18 mouse cellular contexts compared by ENCODE assay signal in the genomic region with DNA sequence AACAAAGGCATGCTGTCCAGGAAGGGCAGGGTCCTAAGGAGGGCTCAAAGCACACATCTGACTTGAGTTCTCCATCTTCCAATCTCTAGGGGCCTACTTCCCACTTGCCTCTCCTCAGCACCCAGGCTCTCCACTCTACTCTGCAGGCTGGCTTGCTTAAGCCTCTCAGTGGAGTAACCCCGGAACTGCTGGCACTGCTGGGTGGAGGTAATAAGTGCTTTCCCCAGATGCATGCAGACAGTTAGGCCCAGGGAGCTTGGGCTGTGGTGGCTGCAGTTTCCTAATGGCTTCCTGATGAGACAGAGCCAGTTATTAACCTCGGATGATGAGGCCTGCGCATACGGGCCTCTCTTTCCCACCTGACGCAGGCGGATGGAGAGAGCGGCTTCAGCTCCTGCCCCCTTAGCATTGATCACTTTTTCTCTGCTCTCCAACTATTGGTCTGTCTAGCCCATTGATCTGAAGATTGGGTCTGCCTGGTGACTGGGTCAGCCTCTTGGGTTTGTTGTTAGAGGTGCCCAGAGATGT.
A peak's percentile ranks its signal among the peaks of the same experiment; 100 is the strongest.
DNase-seq lines count a peak whose midpoint lies in the region; ATAC-seq and TF ChIP-seq lines count a peak whose summit lies in the region.
"Had no signal": no experiment of that assay in that cellular context is flagged by ENCODE, and none has a peak within 500 bp of the region (broad histone marks: within the 10 kb centered on the region; RNA-seq: fewer than 3 reads in every experiment).

No protein-coding gene starts in this region.

- 67% methylated on average over 7 of the region's 7 CpGs for WGBS in liver, postnatal 0 days (ENCODE audit: insufficient replicate concordance)
- WGBS in liver, embryonic 12.5 days (ENCODE audit: insufficient replicate concordance), result 80% methylated on average over 7 of the region's 7 CpGs
- WGBS in limb, embryonic 12.5 days, result 59% methylated on average over 7 of the region's 7 CpGs

- no peak for ATAC-seq in liver, postnatal 0 days
- ATAC-seq in liver, embryonic 12.5 days, result no peak
- no peak for ATAC-seq in limb, embryonic 12.5 days (ENCODE audit: insufficient number of reproducible peaks, insufficient read depth, low FRiP score, low TSS enrichment, low read depth)

- H3K9me3 ChIP-seq in liver, postnatal 0 days (ENCODE audit: low read length), result no peaks in the 10 kb centered on the region
- H3K9me3 ChIP-seq in liver, embryonic 12.5 days (replicated peaks), result no peaks in the 10 kb centered on the region
- no peaks in the 10 kb centered on the region for H3K9me3 ChIP-seq in limb, embryonic 12.5 days
- H3K9me3 ChIP-seq: embryonic facial prominence, embryonic 13.5 days; forebrain, embryonic 12.5 days; limb, embryonic 15.5 days had no signal

- DNase-seq in gastrocnemius, adult 2 months, result no peak
- DNase-seq in gastrocnemius, postnatal 14 days, result no peak
- DNase-seq in liver, postnatal 0 days, result peak; percentile 33
- DNase-seq in T-cell, adult 2 months (ENCODE audit: low spot score), result peak; percentile 50
- DNase-seq in left cerebral cortex, adult 9 months (ENCODE audit: low spot score in 2 of 2), result no peak
- DNase-seq in cerebellum, postnatal 14 days, result no peak
- DNase-seq: adrenal gland, postnatal 25 days; gastrocnemius, postnatal 10 days; layer of hippocampus, postnatal 36 days; right cerebral cortex, postnatal 25 days had no signal

- H3K27me3 ChIP-seq in liver, postnatal 0 days (ENCODE audit: insufficient read depth, low read length), result no peaks in the 10 kb centered on the region
- H3K27me3 ChIP-seq in liver, embryonic 12.5 days (replicated peaks), result peaks cover 5% of the 10 kb centered on the region; the same call in 1 of the 2 replicates
- H3K27me3 ChIP-seq in limb, embryonic 12.5 days, result no peaks in the 10 kb centered on the region
- H3K27me3 ChIP-seq: embryonic facial prominence, embryonic 13.5 days; limb, embryonic 15.5 days had no signal

- H3K4me2 ChIP-seq in liver, postnatal 0 days (ENCODE audit: low read depth, low read length), result no peak overlapping the region
- H3K4me2 ChIP-seq in liver, embryonic 12.5 days, result no peak overlapping the region
- no peak overlapping the region for H3K4me2 ChIP-seq in limb, embryonic 12.5 days
- H3K4me2 ChIP-seq: embryonic facial prominence, embryonic 13.5 days; forebrain, embryonic 12.5 days; limb, embryonic 15.5 days; midbrain, embryonic 12.5 days had no signal

- intact Hi-C loops in gastrocnemius, adult 2 months (cut with DNase I), result no loop called here
- intact Hi-C loops in gastrocnemius, postnatal 14 days (cut with DNase I; ENCODE audit: low total_unique reads), result no loop called here

- peaks cover 51% of the 10 kb centered on the region for H3K4me1 ChIP-seq in liver, postnatal 0 days (ENCODE audit: insufficient read depth)
- peaks cover 33% of the 10 kb centered on the region for H3K4me1 ChIP-seq in liver, embryonic 12.5 days
- peaks cover 98% of the 10 kb centered on the region for H3K4me1 ChIP-seq in limb, embryonic 12.5 days (replicated peaks)

- TF ChIP-seq EP300 in liver, postnatal 0 days (IDR thresholded peaks at IDR 0.05; ENCODE audit: low read depth), result no peak

- peak overlapping the region; percentile 65 for H3K27ac ChIP-seq in gastrocnemius, adult 2 months
- no peak overlapping the region for H3K27ac ChIP-seq in liver, postnatal 0 days (ENCODE audit: low read depth)
- no peak overlapping the region for H3K27ac ChIP-seq in liver, embryonic 12.5 days
- 0 out of 2 replicates have a peak overlapping the region, but pooled peaks have one; percentile 50 for H3K27ac ChIP-seq in limb, embryonic 12.5 days
- H3K27ac ChIP-seq: embryonic facial prominence, embryonic 13.5 days; forebrain, embryonic 12.5 days; hindbrain, embryonic 10.5 days; midbrain, embryonic 12.5 days had no signal

- H3K36me3 ChIP-seq in liver, postnatal 0 days (replicated peaks; ENCODE audit: insufficient read depth, low read length), result no peaks in the 10 kb centered on the region; the same call in none of the 2 replicates
- H3K36me3 ChIP-seq in liver, embryonic 12.5 days, result no peaks in the 10 kb centered on the region
- H3K36me3 ChIP-seq in limb, embryonic 12.5 days, result no peaks in the 10 kb centered on the region
- H3K36me3 ChIP-seq: embryonic facial prominence, embryonic 13.5 days; forebrain, embryonic 12.5 days; hindbrain, embryonic 10.5 days; limb, embryonic 15.5 days; midbrain, embryonic 12.5 days had no signal

- H3K4me3 ChIP-seq in gastrocnemius, adult 2 months, result peak overlapping the region; percentile 6; the same call in 1 of the 2 replicates
- no peak overlapping the region for H3K4me3 ChIP-seq in liver, postnatal 0 days (ENCODE audit: low read depth, low read length)
- no peak overlapping the region for H3K4me3 ChIP-seq in liver, embryonic 12.5 days
- no peak overlapping the region for H3K4me3 ChIP-seq in limb, embryonic 12.5 days (replicated peaks)
- H3K4me3 ChIP-seq: embryonic facial prominence, embryonic 13.5 days; forebrain, embryonic 12.5 days; hindbrain, embryonic 10.5 days; limb, embryonic 15.5 days; midbrain, embryonic 12.5 days; myocyte had no signal

- TF ChIP-seq CTCF in gastrocnemius, adult 2 months (IDR thresholded peaks at IDR 0.05), result no peak
- TF ChIP-seq CTCF in liver, postnatal 0 days (IDR thresholded peaks at IDR 0.05; ENCODE audit: low read depth), result no peak

- H3K9ac ChIP-seq in liver, postnatal 0 days (replicated peaks), result no peak overlapping the region
- H3K9ac ChIP-seq in liver, embryonic 12.5 days, result no peak overlapping the region
- H3K9ac ChIP-seq in limb, embryonic 12.5 days (replicated peaks), result no peak overlapping the region
- H3K9ac ChIP-seq: embryonic facial prominence, embryonic 13.5 days; forebrain, embryonic 12.5 days; limb, embryonic 15.5 days; midbrain, embryonic 12.5 days had no signal

Comparison
In these comparisons a context has a peak if more than half of its experiments do, and no peak if none do; other contexts are left out.
1. DNase-seq: peak in liver, postnatal 0 days (single experiment) and T-cell, adult 2 months (single experiment); none in gastrocnemius, adult 2 months (single experiment), gastrocnemius, postnatal 14 days (single experiment), left cerebral cortex, adult 9 months (0 of 2) and cerebellum, postnatal 14 days (0 of 2).
2. H3K27ac ChIP-seq: peak in gastrocnemius, adult 2 months (single experiment) and limb, embryonic 12.5 days (single experiment); none in liver, postnatal 0 days (single experiment) and liver, embryonic 12.5 days (single experiment).